Mouse (Mus musculus): ENCODE data around the gene Il18. TPM values are rescaled to one million over a fixed set of nuclear protein-coding genes. Genes with fewer than 3 reads are reported as not detected.
A peak's percentile ranks its signal among the peaks of the same experiment; 100 is the strongest.

Il18 gene
- polyA plus RNA-seq (2015; fragmentation: Nextera tagmentation; extraction: Ambion mirVana): 5.1 TPM in 2 replicates

DNA sequence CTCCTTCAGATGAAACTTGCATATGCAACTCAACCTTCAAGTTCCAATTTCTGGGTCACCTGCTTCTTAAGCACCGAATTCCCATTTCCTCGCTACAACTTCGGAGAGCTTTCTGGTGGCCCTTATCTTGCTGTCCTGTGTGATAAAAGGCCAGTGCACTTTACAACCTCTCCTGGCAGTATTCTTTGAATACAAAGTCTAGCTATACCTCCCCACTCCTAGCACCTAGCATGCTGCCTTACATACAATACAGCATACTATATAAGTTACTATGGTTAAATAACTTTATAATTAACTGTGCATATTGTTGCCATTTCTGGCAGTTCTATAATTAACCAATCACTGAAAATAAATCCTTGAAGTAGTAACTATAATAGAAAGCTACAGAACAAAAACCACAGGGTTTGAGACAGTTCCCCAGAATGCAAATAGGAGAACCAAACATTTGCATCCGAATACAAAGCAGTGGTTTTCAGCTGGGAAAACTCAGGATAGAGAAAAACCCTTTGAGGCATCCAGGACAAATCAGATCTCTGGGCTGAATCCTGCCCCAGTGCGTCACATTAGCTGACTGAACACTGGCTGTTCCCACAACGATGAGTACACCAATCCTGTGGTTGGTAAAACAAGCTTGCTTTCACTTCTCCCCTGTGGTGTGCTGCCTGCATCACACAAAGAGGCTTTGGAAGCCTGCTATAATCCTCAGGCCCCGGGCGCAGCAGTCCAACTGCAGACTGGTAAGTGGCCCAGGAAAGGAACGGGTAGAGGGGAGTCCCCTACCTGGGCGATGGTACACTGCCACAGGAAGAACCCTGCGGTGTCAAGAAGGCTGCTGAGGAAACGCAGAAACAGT is at the start of gene Il18:
Gene Il18, plus strand, starts transcription at position 587 of the 853 bp plus-strand sequence.
- ATAC-seq (ENCODE audit: insufficient number of reproducible peaks, insufficient read depth, low FRiP score, low TSS enrichment, low read depth): no peak
- 0 out of 2 replicates have a peak within 1 kb of the TSS, but pooled peaks have one; percentile 19 for H3K27ac ChIP-seq
- peak within 1 kb of the TSS; percentile 64; the same call in 1 of the 2 replicates for H3K9ac ChIP-seq
- no peaks in the 10 kb centered on the region for H3K27me3 ChIP-seq
- H3K4me2 ChIP-seq: peak within 1 kb of the TSS; percentile 57
- H3K4me3 ChIP-seq: peak within 1 kb of the TSS; percentile 27
- H3K36me3 ChIP-seq: no peaks in the 10 kb centered on the region
- H3K4me1 ChIP-seq: peaks cover 8% of the 10 kb centered on the region; the same call in 1 of the 2 replicates
- H3K9me3 ChIP-seq: no peaks in the 10 kb centered on the region
- WGBS: 25% methylated on average over 12 of the region's 12 CpGs

DNA sequence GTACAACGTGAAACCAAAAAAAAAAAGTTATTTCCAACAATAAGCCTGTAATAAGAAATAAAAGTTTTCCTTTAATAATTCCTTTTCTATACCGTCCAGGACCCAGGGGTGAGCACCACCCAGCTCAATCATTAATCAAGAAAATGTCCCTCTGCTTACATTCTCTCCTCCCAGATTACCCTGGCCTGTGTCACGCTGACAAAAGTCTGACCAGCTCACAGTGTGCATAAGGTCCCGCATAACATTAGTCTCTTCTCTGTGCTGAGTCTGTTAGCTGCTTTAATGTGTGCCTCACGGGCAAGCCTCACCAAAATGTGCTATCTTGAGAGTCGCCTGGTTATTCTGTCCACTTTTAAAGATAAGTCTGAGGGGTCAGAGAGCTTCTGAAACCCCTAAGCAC is 49.2 kb upstream of the Il18 start:
- H3K36me3 ChIP-seq: no peaks in the 10 kb centered on the region
- no peak for ATAC-seq (ENCODE audit: insufficient number of reproducible peaks, insufficient read depth, low FRiP score, low TSS enrichment, low read depth)
- H3K9me3 ChIP-seq: no peaks in the 10 kb centered on the region
- WGBS: 74% methylated on average over 6 of the region's 6 CpGs
- H3K27ac ChIP-seq: no peak overlapping the region
- no peaks in the 10 kb centered on the region for H3K27me3 ChIP-seq
- H3K4me1 ChIP-seq: no peaks in the 10 kb centered on the region
- 0 out of 2 replicates have a peak overlapping the region, but pooled peaks have one; percentile 2 for H3K4me2 ChIP-seq
- H3K9ac ChIP-seq: no peak overlapping the region
- H3K4me3 ChIP-seq: no peak overlapping the region

DNA sequence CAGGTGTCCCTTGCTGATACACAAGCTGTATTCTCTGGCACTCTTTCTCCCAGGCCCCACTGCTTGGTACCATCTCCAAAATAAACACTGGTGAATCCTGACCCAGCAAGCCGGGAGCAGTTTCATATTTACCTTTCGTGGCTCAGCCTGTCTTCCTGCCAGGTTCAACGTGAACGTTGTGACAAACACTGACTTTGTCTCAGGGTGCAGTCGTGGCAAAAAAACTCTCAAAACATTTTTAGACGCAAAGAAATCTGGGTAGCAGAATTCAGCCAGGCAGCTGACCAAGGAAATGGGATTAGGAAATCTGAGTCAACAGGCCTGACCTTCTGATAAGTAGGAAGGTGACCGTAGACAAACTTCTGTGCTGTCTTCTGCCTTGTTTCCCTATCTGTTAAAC is 47.1 kb upstream of the Il18 start:
- Histone ChIP-seq H3K9me3 (no peaks in the 10 kb centered on the region), H3K27me3 (no peaks in the 10 kb centered on the region), H3K36me3 (no peaks in the 10 kb centered on the region), H3K27ac (no peak overlapping the region), H3K4me3 (no peak overlapping the region), H3K4me2 (no peak overlapping the region), H3K9ac (no peak overlapping the region), H3K4me1 (no peaks in the 10 kb centered on the region)
- ATAC-seq (ENCODE audit: insufficient number of reproducible peaks, insufficient read depth, low FRiP score, low TSS enrichment, low read depth): no peak
- WGBS: 71% methylated on average over 7 of the region's 7 CpGs

DNA sequence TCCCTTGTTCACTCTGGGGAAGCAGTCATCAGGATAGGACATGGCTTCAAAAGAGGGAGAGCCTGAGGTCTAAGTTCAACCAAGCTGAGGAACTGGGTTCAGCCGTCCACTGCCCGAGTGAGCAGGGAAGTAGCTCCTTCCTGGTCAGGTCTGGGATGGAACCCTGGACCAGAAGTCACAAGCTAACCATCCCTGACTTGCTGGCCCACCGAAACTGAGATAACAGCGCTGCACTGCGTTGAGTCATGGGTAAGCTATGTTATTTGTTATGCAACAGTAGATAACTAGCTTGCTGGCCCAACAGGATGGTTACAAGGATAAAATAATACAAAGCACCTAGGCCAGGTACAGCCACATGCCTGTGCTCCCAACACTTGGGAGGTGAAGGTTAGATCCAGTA is 39.2 kb upstream of the Il18 start:
- H3K9ac ChIP-seq: no peak overlapping the region
- no peaks in the 10 kb centered on the region for H3K4me1 ChIP-seq
- ATAC-seq (ENCODE audit: insufficient number of reproducible peaks, insufficient read depth, low FRiP score, low TSS enrichment, low read depth): no peak
- H3K4me2 ChIP-seq: no peak overlapping the region
- no peak overlapping the region for H3K4me3 ChIP-seq
- H3K9me3 ChIP-seq: no peaks in the 10 kb centered on the region
- H3K27ac ChIP-seq: no peak overlapping the region
- H3K36me3 ChIP-seq: no peaks in the 10 kb centered on the region
- H3K27me3 ChIP-seq: no peaks in the 10 kb centered on the region
- WGBS: 83% methylated on average over 5 of the region's 5 CpGs

DNA sequence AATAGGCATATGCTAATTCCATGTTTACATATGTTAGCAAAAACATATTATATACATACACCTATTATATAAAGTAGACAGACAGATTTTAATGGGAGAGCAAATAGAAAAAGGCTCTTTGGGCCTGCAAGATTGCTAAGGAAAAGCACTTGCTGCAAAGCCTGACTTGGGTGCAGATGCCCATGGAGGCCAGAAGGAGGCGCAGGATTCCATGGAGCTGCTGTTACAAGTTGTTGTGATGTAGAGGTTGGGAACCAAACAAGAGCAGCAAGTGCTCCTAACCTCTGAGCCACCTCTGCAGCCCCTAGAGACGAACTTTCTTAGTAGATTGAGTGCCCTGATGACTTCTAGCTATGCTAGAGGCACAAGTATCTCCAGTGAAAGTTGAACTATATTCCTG is 35.8 kb upstream of the Il18 start:
- Histone ChIP-seq H3K9ac (no peak overlapping the region), H3K9me3 (no peaks in the 10 kb centered on the region), H3K27ac (no peak overlapping the region), H3K4me3 (no peak overlapping the region), H3K4me1 (no peaks in the 10 kb centered on the region), H3K4me2 (no peak overlapping the region), H3K36me3 (no peaks in the 10 kb centered on the region), H3K27me3 (no peaks in the 10 kb centered on the region)
- no peak for ATAC-seq (ENCODE audit: insufficient number of reproducible peaks, insufficient read depth, low FRiP score, low TSS enrichment, low read depth)
- WGBS: 9% methylated on average over 2 of the region's 2 CpGs

DNA sequence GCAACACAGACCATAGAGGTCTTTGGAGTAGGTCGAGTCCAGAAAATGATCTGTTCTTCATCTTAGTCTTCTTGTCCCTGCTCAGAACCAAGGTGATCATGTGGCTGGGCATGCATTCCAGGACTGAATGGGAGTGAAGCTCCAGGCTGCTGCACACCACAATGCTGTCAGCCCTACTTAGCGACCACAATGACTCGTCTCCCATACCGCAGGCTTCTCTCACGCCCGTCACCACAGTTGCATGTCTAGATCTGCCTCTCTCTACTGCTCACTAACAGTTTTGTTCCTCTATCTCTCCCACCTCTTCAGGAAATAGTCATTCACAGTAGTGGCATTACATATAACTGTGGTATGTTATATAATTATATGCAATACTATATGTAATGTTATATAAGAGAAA is 33.9 kb upstream of the Il18 start:
- no peaks in the 10 kb centered on the region for H3K9me3 ChIP-seq
- no peaks in the 10 kb centered on the region for H3K27me3 ChIP-seq
- 74% methylated on average over 6 of the region's 6 CpGs for WGBS
- H3K4me2 ChIP-seq: no peak overlapping the region
- ATAC-seq (ENCODE audit: insufficient number of reproducible peaks, insufficient read depth, low FRiP score, low TSS enrichment, low read depth): no peak
- no peak overlapping the region for H3K4me3 ChIP-seq
- H3K27ac ChIP-seq: no peak overlapping the region
- H3K36me3 ChIP-seq: no peaks in the 10 kb centered on the region
- H3K9ac ChIP-seq: no peak overlapping the region
- no peaks in the 10 kb centered on the region for H3K4me1 ChIP-seq

DNA sequence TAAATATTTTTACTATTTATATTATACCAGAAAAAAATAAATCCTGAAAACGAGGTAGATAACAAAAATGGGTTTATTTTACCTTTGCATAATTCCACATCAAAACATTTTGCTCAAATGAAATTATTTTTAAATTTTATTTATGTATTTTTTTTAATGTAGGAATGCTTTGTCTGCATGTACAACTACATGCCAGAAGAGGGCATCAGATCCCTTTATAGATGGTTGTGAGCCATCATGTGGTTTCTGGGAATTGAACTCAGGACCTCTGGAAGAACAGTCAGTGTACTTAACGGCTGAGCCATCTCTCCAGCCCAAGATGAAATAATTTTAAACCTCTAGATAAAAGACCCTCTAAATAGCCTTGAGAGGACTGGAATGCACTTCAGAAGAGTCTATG is 33.1 kb upstream of the Il18 start:
- H3K36me3 ChIP-seq: no peaks in the 10 kb centered on the region
- no peak overlapping the region for H3K4me3 ChIP-seq
- no peaks in the 10 kb centered on the region for H3K4me1 ChIP-seq
- no peaks in the 10 kb centered on the region for H3K9me3 ChIP-seq
- no peak overlapping the region for H3K9ac ChIP-seq
- no peak for ATAC-seq (ENCODE audit: insufficient number of reproducible peaks, insufficient read depth, low FRiP score, low TSS enrichment, low read depth)
- no peak overlapping the region for H3K27ac ChIP-seq
- H3K4me2 ChIP-seq: no peak overlapping the region
- 49% methylated on average over 2 of the region's 2 CpGs for WGBS
- H3K27me3 ChIP-seq: no peaks in the 10 kb centered on the region

DNA sequence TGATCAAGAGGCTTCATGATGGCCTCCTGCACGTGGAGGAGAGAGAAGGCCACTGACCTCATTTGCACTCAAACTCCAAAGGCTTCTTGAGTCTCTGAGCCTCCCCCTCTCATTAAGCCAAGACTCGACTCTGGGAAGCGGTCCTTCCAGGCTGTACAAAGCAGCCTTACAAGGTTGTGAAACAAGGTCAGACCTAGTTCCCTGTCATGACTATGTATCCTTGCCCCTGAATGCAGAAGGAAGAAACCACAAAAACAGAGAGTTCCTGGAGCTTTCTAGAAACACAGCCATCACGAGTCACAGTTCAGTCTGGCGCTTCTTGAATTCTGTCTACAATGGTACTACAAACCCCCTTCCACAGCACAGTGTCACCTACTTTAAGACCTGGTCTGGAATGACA is 32.1 kb upstream of the Il18 start:
- Histone ChIP-seq H3K9ac (no peak overlapping the region), H3K36me3 (no peaks in the 10 kb centered on the region), H3K27ac (no peak overlapping the region), H3K4me1 (peaks cover 7% of the 10 kb centered on the region), H3K4me3 (no peak overlapping the region), H3K27me3 (no peaks in the 10 kb centered on the region), H3K9me3 (no peaks in the 10 kb centered on the region), H3K4me2 (no peak overlapping the region)
- WGBS: 79% methylated on average over 5 of the region's 5 CpGs
- ATAC-seq (ENCODE audit: insufficient number of reproducible peaks, insufficient read depth, low FRiP score, low TSS enrichment, low read depth): no peak

DNA sequence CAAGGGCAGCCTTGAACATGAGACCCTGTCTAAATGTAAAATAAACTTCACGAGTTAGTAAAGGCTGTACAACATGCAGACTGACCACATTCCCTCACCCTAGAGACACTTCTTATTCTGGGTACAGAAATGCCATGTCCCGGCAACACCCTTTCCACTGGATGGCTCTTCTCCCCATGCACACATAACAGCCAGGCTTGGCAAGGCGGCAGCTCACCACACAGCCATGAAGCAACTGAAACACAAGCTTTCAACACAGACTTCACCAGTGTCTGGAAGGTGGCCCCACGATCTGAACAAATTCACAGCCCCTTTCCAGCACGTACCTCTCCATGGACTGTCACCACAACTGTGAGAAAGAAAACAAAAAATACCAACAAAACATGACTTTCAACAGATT is 29.7 kb upstream of the Il18 start:
- Histone ChIP-seq H3K4me2 (no peak overlapping the region), H3K27ac (no peak overlapping the region), H3K9me3 (no peaks in the 10 kb centered on the region), H3K4me3 (no peak overlapping the region), H3K36me3 (no peaks in the 10 kb centered on the region), H3K27me3 (no peaks in the 10 kb centered on the region), H3K4me1 (peaks cover 11% of the 10 kb centered on the region), H3K9ac (no peak overlapping the region)
- 87% methylated on average over 5 of the region's 5 CpGs for WGBS
- ATAC-seq (ENCODE audit: insufficient number of reproducible peaks, insufficient read depth, low FRiP score, low TSS enrichment, low read depth): no peak

DNA sequence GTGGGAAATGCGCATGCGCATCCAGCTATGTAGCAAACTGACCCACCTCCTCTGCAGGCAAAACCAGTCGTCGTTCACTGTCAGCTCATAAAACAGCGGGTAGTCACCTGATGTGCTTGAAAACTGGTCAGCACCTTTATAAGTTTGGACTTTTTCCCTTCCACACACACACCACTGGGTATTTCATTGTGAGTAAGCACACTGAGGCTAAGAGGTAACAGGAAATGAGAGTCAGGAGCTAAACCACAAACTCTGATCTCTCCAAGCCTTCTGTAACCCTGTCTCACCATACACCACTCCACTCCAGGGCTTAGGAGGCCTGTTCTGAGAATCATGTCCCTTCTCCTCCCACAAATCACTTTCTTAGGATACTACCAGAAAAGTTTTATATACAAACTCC is 29.0 kb upstream of the Il18 start:
- Histone ChIP-seq H3K36me3 (no peaks in the 10 kb centered on the region), H3K4me1 (peaks cover 12% of the 10 kb centered on the region), H3K27ac (no peak overlapping the region), H3K4me2 (no peak overlapping the region), H3K9me3 (no peaks in the 10 kb centered on the region), H3K9ac (no peak overlapping the region), H3K4me3 (no peak overlapping the region), H3K27me3 (no peaks in the 10 kb centered on the region)
- 90% methylated on average over 5 of the region's 5 CpGs for WGBS
- ATAC-seq (ENCODE audit: insufficient number of reproducible peaks, insufficient read depth, low FRiP score, low TSS enrichment, low read depth): no peak

DNA sequence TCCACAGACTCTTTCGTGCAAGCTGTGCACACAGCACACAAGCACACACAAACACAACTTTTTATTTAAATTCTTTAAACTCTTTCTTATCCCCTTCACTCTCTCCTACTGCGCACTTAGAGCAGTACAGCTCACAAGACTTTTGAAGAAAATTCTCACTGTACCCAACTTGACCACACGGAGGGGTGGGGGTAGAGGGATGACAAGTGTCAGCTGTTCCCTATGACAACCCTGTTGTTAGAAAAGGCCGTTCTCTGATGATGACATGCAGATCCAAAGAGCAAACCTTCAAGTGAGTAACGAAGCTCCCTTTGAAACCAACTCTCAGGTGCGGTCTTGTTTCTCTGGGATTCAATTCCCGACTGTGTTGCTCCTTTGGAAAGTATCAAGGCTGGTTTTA is 26.8 kb upstream of the Il18 start:
- no peak overlapping the region for H3K27ac ChIP-seq
- peak overlapping the region; percentile 75 for H3K4me3 ChIP-seq
- no peaks in the 10 kb centered on the region for H3K36me3 ChIP-seq
- WGBS: 40% methylated on average over 7 of the region's 7 CpGs
- peak overlapping the region; percentile 59 for H3K4me2 ChIP-seq
- H3K4me1 ChIP-seq: peaks cover 15% of the 10 kb centered on the region
- no peaks in the 10 kb centered on the region for H3K9me3 ChIP-seq
- H3K9ac ChIP-seq: peak overlapping the region; percentile 75
- no peak for ATAC-seq (ENCODE audit: insufficient number of reproducible peaks, insufficient read depth, low FRiP score, low TSS enrichment, low read depth)
- H3K27me3 ChIP-seq: no peaks in the 10 kb centered on the region

DNA sequence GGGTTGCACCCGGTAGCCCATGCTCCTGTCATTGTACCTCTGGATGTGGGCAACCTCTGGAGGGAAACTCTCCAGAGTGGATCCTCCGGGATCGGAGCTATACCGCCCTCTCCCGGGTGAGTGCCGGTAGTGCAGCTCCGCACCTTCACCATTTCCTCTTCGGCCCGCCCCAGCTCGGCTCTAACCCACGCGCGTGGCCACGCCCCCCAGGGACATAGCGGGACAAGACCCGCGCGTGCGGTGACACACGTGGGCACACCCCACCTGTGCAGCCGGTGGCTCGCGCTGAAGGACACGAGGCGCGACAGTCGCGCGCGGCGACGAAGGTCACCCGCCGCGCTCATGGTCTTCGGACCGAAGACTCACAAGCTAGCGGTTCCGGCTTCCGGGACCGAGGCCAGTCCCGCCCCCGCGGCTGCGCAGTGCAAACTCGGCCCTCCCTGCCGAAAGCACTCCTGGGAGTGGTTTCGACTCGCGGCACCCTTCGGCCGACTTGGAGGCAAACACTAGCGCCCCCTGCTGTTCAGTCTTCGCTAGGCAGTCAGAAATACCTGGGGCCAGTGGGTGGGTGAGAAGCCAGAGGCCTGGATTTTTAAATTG is 26.2 kb upstream of the Il18 start, which contains the start of gene Pts:
Gene Pts, minus strand, starts transcription at position 432 of the 600 bp plus-strand sequence.
- ATAC-seq (ENCODE audit: insufficient number of reproducible peaks, insufficient read depth, low FRiP score, low TSS enrichment, low read depth): peak; percentile 94
- WGBS: under 1% methylated on average over 54 of the region's 54 CpGs
- H3K27me3 ChIP-seq: no peaks in the 10 kb centered on the region

More for the DNA sequence above, 26.2 kb upstream of the Il18 start, which contains the start of gene Pts:
- Histone ChIP-seq H3K4me1 (peaks cover 15% of the 10 kb centered on the region), H3K9me3 (no peaks in the 10 kb centered on the region), H3K4me3 (peak within 1 kb of the TSS; percentile 75), H3K4me2 (peak within 1 kb of the TSS; percentile 59), H3K27ac (no peak within 1 kb of the TSS), H3K36me3 (no peaks in the 10 kb centered on the region), H3K9ac (peak within 1 kb of the TSS; percentile 75)

Measured in embryonic facial prominence, embryonic 13.5 days (tissue).